Mouse (Mus musculus) lung, postnatal 14 days (tissue): Measurements from ENCODE around the gene 4930556J24Rik.
"Not testable (repeated sequence)": the region's sequence is repeated elsewhere in the genome, so short reads cannot be mapped to it uniquely, and the experiment has no call there.

Experiments
- DNase-seq: peaks from one replicate; pipeline ENCODE4 v3.0.0; 2021

Gene 4930556J24Rik

GRCm38 (mm10) chr11:3920476-3920875, 56.1 kb downstream of the 4930556J24Rik start:
- no peak for DNase-seq

- DNase-seq = peak; percentile 36
Measured at GRCm38 (mm10) chr11:3918738-3919137, 57.8 kb downstream of the 4930556J24Rik start.

- peak; percentile 90 for DNase-seq
Measured at GRCm38 (mm10) chr11:3914109-3914840, 62.3 kb downstream of the 4930556J24Rik start, which contains the start of gene Slc35e4. Gene Slc35e4, minus strand, starts transcription at chr11:3914664.

- peak; percentile 95 for DNase-seq
Measured at GRCm38 (mm10) chr11:3913316-3914108, 63.1 kb downstream of the 4930556J24Rik start.

GRCm38 (mm10) chr11:3912875-3913271, 63.7 kb downstream of the 4930556J24Rik start:
- DNase-seq = peak; percentile 37

- peak; percentile 30 for DNase-seq
Measured at GRCm38 (mm10) chr11:3912100-3912874, 64.3 kb downstream of the 4930556J24Rik start.

GRCm38 (mm10) chr11:3911440-3911839, 65.1 kb downstream of the 4930556J24Rik start:
- not testable (repeated sequence) for DNase-seq

- no peak for DNase-seq
Measured at GRCm38 (mm10) chr11:3910513-3911310, 65.9 kb downstream of the 4930556J24Rik start.

- no peak for DNase-seq
Measured at GRCm38 (mm10) chr11:3909236-3909635, 67.3 kb downstream of the 4930556J24Rik start.

- no peak for DNase-seq
Measured at GRCm38 (mm10) chr11:3905446-3905845, 71.1 kb downstream of the 4930556J24Rik start.

GRCm38 (mm10) chr11:3904673-3905072, 71.9 kb downstream of the 4930556J24Rik start:
- DNase-seq = no peak

- DNase-seq = peak; percentile 87
Measured at GRCm38 (mm10) chr11:3903046-3903445, 73.5 kb downstream of the 4930556J24Rik start.

GRCm38 (mm10) chr11:3902516-3902915, 74.1 kb downstream of the 4930556J24Rik start:
- DNase-seq = no peak

- no peak for DNase-seq
Measured at GRCm38 (mm10) chr11:3900296-3900695, 76.3 kb downstream of the 4930556J24Rik start.

- no peak for DNase-seq
Measured at GRCm38 (mm10) chr11:3895933-3896332, 80.6 kb downstream of the 4930556J24Rik start.

GRCm38 (mm10) chr11:3895458-3895857, 81.1 kb downstream of the 4930556J24Rik start:
- no peak for DNase-seq

GRCm38 (mm10) chr11:3894406-3895281, 81.9 kb downstream of the 4930556J24Rik start, which contains the start of the genes 4921536K21Rik and Dusp18:
Gene 4921536K21Rik, minus strand, starts transcription at chr11:3895098.
Gene Dusp18, plus strand, starts transcription at chr11:3895240.
- DNase-seq = peak; percentile 93

GRCm38 (mm10) chr11:3893970-3894369, 82.6 kb downstream of the 4930556J24Rik start:
- DNase-seq = no peak
